Mouse (Mus musculus) ovary, postnatal 36 days (tissue): ENCODE results near the gene Sec22b.

Source experiments
- DNase-seq: peaks from one replicate; pipeline ENCODE4 v3.0.0; 2022; ENCODE audit warnings: low spot score, mixed read lengths

The Sec22b gene

GRCm38 (mm10) chr3:97940511-97941204 is 39.7 kb downstream of the Sec22b start:
- no peak for DNase-seq

DNA sequence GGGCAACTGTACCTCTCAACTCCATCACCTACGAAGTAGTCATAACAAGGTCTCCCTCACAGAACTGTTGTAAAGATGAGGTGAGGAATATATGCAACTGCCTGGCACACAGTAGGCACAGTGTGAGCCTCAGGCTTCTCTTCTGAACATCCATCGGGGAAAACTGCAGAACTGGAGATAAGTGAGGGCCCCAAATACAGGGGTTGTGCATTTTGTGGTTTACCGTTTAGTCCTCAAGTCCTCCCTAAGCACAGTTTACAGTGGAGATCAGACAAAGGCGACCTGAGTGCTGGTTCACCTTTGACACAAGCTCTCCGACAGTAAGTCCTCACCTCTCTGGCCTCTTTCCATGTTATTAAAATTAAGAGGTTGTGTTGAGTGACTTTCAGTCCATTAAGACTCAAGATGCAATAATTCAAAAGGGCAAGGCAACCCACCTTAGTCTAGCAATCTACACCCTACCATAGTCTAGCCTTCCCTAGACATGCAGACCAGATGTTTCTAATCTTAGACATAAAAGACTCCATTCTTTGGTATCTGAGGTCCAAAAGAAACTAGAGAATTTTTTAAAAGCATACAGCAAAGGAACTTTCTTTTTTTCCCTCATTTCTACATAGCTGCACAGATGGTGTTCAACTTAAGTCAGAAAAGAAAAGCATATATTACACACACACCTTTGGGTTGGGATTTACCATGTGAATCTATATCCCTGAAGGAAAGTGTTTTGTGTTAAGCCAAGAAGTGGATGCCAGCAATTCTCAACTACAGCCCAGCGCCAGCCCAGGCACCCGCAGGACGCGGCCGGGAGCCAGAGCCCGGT is 40.7 kb downstream of the Sec22b start:
- no peak for DNase-seq

GRCm38 (mm10) chr3:97942260-97942950 is 41.4 kb downstream of the Sec22b start:
- peak; percentile 33 for DNase-seq

- DNase-seq, result peak; percentile 25
These were observed 43.5 kb downstream of the Sec22b start for GRCm38 (mm10) chr3:97944462-97944861.

GRCm38 (mm10) chr3:97946439-97946838 is 45.4 kb downstream of the Sec22b start:
- no peak for DNase-seq

DNA sequence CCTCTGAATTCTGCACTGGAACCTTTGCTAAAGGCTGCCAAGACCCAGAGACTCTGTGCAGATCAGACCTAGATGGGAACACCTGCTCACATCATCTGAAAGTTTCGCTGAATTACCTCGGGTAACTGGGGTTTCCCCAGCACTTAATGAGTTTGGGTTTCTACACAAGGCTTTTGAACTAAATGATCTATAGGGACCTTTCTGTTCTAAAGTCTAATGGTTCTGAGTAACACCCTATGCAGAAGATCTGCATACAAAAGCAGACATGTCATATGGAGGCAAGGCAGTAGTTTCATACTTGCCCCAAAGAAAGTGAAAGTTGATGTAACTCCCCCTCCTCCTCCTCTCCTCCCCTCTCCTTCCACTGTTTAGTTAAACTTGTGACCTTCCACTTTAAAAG is 47.5 kb downstream of the Sec22b start:
- no peak for DNase-seq

DNA sequence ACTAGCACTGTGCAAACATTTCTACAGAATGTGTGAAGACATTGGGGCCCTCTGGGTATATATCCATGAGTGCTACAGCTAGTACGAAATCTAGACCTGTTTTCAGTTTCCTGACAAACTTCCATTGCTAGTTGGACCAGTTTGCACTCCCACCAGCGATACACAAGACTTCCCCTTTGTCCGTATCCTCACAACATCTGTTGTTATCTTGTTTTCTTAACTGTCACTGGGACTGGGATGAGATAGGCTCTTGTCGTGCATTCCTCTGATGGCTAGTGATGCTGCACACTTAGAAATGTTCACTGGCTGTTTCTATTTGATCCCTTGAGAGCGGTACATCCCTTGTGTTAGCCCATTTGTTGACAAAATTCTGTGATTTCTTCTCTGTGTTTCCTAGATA is 49.0 kb downstream of the Sec22b start:
- no peak for DNase-seq

GRCm38 (mm10) chr3:97951134-97951533 is 50.1 kb downstream of the Sec22b start:
- DNase-seq, result no peak

- no peak for DNase-seq
These were observed 52.2 kb downstream of the Sec22b start for GRCm38 (mm10) chr3:97953196-97953595.

GRCm38 (mm10) chr3:97956322-97956721 is 55.3 kb downstream of the Sec22b start:
- no peak for DNase-seq

DNA sequence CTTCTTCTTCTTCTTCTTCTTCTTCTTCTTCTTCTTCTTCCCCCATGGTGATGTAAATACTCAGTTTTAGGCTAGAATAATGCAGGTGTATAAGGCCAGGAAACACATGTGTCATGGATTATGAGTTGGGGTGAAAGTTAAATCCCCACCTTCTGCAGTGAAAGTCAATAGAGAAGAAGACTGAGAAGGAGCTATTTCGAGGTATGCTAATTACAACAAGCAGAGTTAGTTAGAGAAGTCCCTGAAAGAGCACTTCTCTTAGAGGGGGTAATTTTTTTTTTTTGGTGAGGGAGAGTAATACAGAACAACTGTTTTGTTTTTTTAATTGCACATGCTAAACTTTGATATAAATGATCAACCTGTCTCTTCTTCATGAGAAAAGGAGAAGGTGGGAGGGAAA is 55.9 kb downstream of the Sec22b start:
- DNase-seq, result no peak

DNA sequence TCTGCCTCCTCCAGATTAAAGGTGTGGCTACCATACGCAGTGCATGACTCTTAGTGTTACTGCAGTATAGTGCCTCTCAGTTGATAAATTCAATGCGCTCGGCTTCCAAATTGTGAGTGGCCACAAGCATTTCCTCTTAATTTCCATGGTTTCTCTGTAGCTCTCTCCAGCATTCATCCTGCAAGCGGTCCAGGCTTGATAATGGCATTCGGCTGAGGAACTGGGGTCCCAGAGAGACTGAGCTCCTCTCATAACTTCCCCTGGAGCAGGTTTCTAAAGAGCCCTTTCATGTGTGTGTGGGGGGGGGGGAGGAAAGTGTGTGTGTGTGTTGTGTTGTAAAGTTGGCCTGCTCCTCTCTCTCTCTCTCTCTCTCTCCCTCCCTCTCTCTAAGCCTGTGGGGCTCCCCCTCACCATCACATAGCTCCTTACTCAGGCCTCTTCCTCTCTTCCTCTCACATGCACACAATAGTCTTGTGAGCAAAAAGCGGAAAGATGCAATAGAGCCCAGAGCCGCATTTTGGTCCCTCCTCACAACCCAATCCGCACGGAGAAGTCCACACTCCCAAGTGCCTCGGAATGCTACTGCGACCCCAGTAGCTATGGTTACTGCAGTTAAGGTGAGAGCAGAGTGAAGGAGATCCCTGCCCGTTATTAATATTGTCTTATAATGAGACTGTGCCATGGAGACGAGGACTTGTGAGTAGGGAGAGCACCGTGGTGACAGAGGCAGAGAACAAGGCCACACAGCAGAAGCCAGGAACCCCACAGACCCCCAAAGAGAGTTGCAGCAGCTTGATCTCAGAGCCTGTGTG is 60.0 kb downstream of the Sec22b start:
- no peak for DNase-seq

- DNase-seq, result no peak
These were observed 61.0 kb downstream of the Sec22b start for GRCm38 (mm10) chr3:97961962-97962361.

- no peak for DNase-seq
These were observed 63.9 kb downstream of the Sec22b start for GRCm38 (mm10) chr3:97964878-97965353.

DNA sequence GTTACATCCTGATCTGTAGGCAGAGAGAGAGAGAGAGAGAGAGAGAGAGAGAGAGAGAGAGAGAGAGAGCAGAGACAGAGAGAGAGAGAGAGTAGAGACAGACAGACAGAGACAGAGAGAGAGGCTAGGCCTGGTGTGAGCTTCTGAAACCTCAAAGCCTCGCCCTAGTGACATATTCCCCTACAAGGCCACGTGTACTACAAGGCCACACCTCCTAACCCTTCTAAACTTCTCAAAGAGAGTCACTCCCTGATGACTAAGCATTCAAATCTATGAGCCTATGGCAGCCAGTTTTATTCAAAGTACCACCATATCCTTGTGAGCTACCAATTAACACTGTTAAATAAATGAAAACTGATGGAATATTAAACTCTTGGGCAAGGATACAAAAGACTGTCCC is 66.6 kb downstream of the Sec22b start:
- DNase-seq, result no peak

GRCm38 (mm10) chr3:97968191-97968590 is 67.2 kb downstream of the Sec22b start:
- no peak for DNase-seq

DNA sequence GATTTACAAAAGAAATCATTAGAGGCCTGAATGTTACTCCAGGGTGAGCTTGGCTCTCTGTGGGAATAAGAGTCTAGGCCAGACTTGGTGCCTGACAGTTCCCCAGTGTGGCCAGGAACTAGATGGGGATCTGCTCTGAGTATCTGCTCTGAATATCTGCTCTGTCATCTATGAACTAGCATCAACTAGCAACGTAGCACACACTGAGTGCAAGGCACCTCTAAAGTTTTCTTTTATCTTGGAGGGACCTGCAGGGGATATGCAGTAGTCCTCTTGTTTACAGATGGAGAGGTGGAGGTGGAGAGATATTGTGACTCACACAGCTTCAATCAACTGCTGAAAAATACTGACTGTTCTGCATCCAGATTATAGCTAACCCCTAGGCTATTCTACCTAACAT is 68.0 kb downstream of the Sec22b start:
- DNase-seq, result no peak

- DNase-seq, result no peak
These were observed 70.1 kb downstream of the Sec22b start for GRCm38 (mm10) chr3:97971117-97971516.

DNA sequence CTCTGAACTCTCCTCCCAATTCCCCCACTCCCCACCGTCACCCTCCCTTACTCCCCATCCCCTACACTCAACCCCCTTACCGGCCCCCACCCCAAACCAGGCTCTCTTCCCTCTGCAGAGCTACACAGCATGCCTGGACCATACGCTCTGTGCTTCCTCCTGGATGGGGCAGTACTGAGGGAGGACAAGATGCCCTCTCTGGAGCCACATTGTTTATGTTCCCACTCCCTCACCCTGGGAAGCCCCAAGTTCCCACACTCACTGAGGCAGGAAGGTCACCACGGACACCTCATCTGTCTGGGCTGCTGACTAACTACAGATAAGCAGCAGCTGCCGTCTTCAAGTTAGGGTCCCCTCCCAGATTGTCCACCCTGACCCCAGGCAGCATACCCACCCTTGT is 71.2 kb downstream of the Sec22b start:
- no peak for DNase-seq

DNA sequence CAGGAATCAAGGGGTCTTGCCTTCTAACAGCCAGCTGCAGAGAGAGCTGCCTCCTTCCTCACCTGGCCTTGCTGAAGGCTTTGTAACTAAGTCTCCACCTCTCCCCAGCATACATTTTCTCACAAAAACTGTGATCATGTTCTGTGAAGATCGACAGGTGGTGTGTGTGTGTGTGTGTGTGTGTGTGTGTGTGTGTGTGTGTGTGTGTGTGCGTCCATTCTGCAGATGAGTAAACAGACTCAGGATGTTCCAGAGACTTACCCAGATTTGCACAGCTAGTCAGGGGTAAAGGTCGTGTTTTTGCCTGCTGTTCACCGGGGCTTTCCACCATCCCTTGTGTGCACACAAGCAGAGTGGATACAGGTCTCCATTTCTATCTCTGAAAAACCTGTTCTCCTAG is 71.7 kb downstream of the Sec22b start:
- DNase-seq, result no peak
